Mouse (Mus musculus): ENCODE measurements around the gene Fam221a. TPM values are rescaled to one million over a fixed set of nuclear protein-coding genes. Genes with fewer than 3 reads are reported as not detected.
"Not testable (repeated sequence)": the region's sequence is repeated elsewhere in the genome, so short reads cannot be mapped to it uniquely, and the experiment has no call there.

Fam221a gene
- polyA plus RNA-seq, 1 experiment from 2014 or later = 4.2 TPM

DNA sequence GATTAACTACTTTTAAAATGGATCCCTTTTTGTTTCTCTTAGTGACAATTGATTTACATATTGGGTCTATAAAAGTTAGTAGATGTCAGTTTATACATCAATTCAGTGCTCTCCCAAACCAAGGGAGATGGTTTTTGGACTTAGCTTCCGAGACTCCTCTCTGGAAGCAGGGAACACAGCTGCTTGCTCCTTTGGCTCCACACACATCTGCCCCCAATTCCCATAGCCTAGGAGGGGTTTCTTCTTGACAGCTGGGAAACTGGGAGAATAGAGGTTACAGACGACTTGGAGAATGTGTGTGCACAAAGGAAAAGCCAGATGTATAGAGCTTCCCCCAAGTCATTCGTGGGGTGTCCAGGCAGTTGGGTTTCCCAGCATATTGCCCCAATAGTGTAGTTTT is 673 bp downstream of the Fam221a start:
- Histone ChIP-seq H3K4me3 (replicated peaks; ENCODE audit: low read length) (peak overlapping the region; percentile 63), H3K4me1 (replicated peaks; ENCODE audit: control insufficient read depth, insufficient read depth, low read length) (peaks cover 10% of the 10 kb centered on the region), H3K4me2 (replicated peaks) (peak overlapping the region; percentile 96), H3K27ac (no peak overlapping the region), H3K9ac (peak overlapping the region; percentile 64), H3K9me3 (ENCODE audit: control insufficient read depth, low read length) (no peaks in the 10 kb centered on the region), H3K27me3 (ENCODE audit: control insufficient read depth, insufficient read depth, low read length) (no peaks in the 10 kb centered on the region), H3K36me3 (replicated peaks; ENCODE audit: control insufficient read depth, insufficient read depth) (no peaks in the 10 kb centered on the region)
- DNase-seq (ENCODE audit: low spot score) (no peak), ATAC-seq (ENCODE audit: low FRiP score) (no peak)
- 31% methylated on average over 3 of the region's 3 CpGs for WGBS

GRCm38 (mm10) chr6:49372705-49373104 is 5.2 kb downstream of the Fam221a start:
- no peak for ATAC-seq (ENCODE audit: low FRiP score)
- Histone ChIP-seq H3K36me3 (replicated peaks; ENCODE audit: control insufficient read depth, insufficient read depth) (no peaks in the 10 kb centered on the region), H3K4me2 (replicated peaks) (no peak overlapping the region), H3K27ac (no peak overlapping the region), H3K9me3 (ENCODE audit: control insufficient read depth, low read length) (no peaks in the 10 kb centered on the region), H3K4me1 (replicated peaks; ENCODE audit: control insufficient read depth, insufficient read depth, low read length) (peaks cover 10% of the 10 kb centered on the region), H3K4me3 (replicated peaks; ENCODE audit: low read length) (no peak overlapping the region), H3K9ac (no peak overlapping the region), H3K27me3 (ENCODE audit: control insufficient read depth, insufficient read depth, low read length) (no peaks in the 10 kb centered on the region)
- 82% methylated on average over 4 of the region's 4 CpGs for WGBS
- no peak for DNase-seq (ENCODE audit: low spot score)

DNA sequence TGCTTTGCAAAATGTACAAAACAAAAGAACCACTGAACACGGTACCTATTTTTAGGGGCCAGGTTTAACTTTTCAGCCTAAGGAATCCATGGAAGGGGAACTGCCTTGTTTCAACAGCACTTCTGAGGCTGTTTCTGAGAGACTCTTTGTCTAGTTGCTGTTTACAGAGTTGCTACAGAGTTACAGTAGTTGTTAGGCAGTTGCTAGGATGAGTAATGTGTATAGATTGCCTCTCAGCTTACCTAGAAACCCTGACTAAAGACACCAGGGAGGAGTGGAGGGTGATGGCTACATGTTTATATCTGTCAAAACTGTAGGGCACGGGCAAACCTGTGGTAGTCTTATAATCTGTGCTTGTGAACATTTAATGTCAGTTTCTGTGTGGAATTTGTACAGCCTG is 6.4 kb downstream of the Fam221a start:
- Histone ChIP-seq H3K9me3 (ENCODE audit: control insufficient read depth, low read length) (no peaks in the 10 kb centered on the region), H3K4me3 (replicated peaks; ENCODE audit: low read length) (no peak overlapping the region), H3K36me3 (replicated peaks; ENCODE audit: control insufficient read depth, insufficient read depth) (no peaks in the 10 kb centered on the region), H3K9ac (no peak overlapping the region), H3K27ac (peak overlapping the region; percentile 54), H3K4me2 (replicated peaks) (no peak overlapping the region), H3K4me1 (replicated peaks; ENCODE audit: control insufficient read depth, insufficient read depth, low read length) (no peaks in the 10 kb centered on the region; the same call in 1 of the 2 replicates), H3K27me3 (ENCODE audit: control insufficient read depth, insufficient read depth, low read length) (no peaks in the 10 kb centered on the region)
- 76% methylated on average over 2 of the region's 2 CpGs for WGBS
- DNase-seq (ENCODE audit: low spot score) = no peak
- no peak for ATAC-seq (ENCODE audit: low FRiP score)

DNA sequence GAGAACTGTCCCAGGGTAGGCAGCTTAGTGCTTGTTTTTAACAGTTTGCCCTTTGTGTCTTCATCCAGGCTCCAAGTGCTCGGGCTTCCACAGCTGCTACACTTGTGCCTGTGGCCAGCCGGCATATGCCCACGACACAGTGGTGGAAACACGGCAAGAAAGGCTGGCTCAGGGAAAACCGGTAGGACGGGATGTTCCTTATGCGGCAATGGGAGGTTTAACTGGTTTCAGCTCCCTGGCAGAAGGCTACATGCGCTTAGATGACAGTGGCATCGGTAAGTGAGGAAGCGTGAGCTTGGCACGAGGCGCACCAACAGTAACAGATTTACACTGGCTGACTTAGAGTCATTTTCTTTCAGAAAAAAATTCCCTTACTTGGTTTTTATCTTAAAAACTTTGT is 10.8 kb downstream of the Fam221a start:
- no peak overlapping the region for H3K9ac ChIP-seq
- H3K27me3 ChIP-seq (ENCODE audit: control insufficient read depth, insufficient read depth, low read length) = no peaks in the 10 kb centered on the region
- no peaks in the 10 kb centered on the region for H3K9me3 ChIP-seq (ENCODE audit: control insufficient read depth, low read length)
- ATAC-seq (ENCODE audit: low FRiP score) (no peak), DNase-seq (ENCODE audit: low spot score) (no peak)
- H3K27ac ChIP-seq = no peak overlapping the region
- H3K4me3 ChIP-seq (replicated peaks; ENCODE audit: low read length) = no peak overlapping the region
- no peak overlapping the region for H3K4me2 ChIP-seq (replicated peaks)
- H3K36me3 ChIP-seq (replicated peaks; ENCODE audit: control insufficient read depth, insufficient read depth) = no peaks in the 10 kb centered on the region
- no peaks in the 10 kb centered on the region for H3K4me1 ChIP-seq (replicated peaks; ENCODE audit: control insufficient read depth, insufficient read depth, low read length)
- WGBS = 73% methylated on average over 12 of the region's 12 CpGs

DNA sequence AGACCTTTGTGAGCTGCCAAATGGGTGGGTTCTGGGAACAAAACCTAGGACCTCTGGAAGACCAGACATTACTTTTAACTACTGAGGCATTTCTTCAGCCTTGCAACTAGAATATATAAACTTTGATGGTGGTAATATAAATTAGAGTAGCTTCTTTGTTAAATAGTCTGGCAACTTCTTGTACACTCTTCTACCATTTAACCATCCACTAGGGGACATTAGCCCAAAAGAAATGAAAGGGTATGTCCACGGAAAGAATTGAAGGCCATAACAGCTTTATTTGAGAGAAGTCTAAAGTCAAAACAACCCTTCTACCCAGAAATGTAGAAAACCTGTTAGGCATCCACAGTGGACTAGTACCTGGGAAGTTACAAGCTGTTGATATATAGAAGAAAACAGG is 26.7 kb downstream of the Fam221a start:
- Histone ChIP-seq H3K27ac (no peak overlapping the region), H3K4me3 (replicated peaks; ENCODE audit: low read length) (no peak overlapping the region), H3K4me1 (replicated peaks; ENCODE audit: control insufficient read depth, insufficient read depth, low read length) (no peaks in the 10 kb centered on the region), H3K9ac (no peak overlapping the region), H3K4me2 (replicated peaks) (no peak overlapping the region), H3K9me3 (ENCODE audit: control insufficient read depth, low read length) (no peaks in the 10 kb centered on the region), H3K36me3 (replicated peaks; ENCODE audit: control insufficient read depth, insufficient read depth) (no peaks in the 10 kb centered on the region), H3K27me3 (ENCODE audit: control insufficient read depth, insufficient read depth, low read length) (no peaks in the 10 kb centered on the region)
- WGBS = 74% methylated on average over 1 of the region's 1 CpGs
- ATAC-seq (ENCODE audit: low FRiP score) (no peak), DNase-seq (ENCODE audit: low spot score) (no peak)

DNA sequence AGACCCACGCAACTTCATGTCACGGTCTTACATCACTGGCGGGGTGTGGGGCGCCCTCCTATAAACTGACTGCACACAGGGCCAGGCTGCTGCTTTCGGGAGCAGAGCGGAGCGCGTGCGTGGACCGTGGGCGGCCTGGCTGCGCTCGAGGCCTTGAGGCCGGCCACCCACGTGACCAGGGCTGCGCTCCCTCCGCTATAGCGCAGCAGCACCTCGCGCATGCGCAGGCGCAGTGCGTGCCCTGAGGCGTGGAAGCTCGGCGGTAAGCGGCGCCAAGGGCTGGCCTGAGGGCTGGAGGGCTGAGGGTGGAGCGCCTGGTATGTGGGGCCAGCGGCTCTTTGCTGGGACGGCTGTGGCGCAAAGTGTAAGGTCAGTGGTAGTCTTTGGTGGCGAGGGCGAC is 27.8 kb downstream of the Fam221a start, which contains the start of gene Stk31:
Gene Stk31, plus strand, starts transcription at position 289 of the 400 bp plus-strand sequence.
- Histone ChIP-seq H3K27me3 (ENCODE audit: control insufficient read depth, insufficient read depth, low read length) (no peaks in the 10 kb centered on the region), H3K9me3 (ENCODE audit: control insufficient read depth, low read length) (no peaks in the 10 kb centered on the region), H3K4me2 (replicated peaks) (no peak within 1 kb of the TSS), H3K4me3 (replicated peaks; ENCODE audit: low read length) (no peak within 1 kb of the TSS), H3K4me1 (replicated peaks; ENCODE audit: control insufficient read depth, insufficient read depth, low read length) (no peaks in the 10 kb centered on the region), H3K9ac (no peak within 1 kb of the TSS), H3K36me3 (replicated peaks; ENCODE audit: control insufficient read depth, insufficient read depth) (no peaks in the 10 kb centered on the region), H3K27ac (no peak within 1 kb of the TSS)
- no peak for DNase-seq (ENCODE audit: low spot score)
- ATAC-seq (ENCODE audit: low FRiP score) = no peak
- 88% methylated on average over 34 of the region's 34 CpGs for WGBS

DNA sequence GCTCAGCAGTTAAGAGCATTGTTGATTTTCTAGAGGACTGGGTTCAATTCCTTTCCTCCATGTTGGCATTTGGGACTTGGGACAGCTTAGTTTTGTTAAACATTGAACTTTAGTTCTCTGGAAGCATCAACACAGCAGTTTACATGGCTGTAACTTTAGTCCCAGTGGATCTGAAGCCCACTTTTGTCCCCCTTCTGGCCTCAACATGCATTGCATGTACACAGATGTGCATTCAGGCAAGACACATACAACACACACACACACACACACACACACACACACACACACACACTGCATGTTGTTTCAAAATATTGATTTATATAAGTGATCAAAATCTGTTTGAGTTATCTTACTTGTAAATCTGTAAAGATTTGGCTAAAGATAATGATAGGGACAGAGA is 29.9 kb downstream of the Fam221a start:
- Histone ChIP-seq H3K27ac (no peak overlapping the region), H3K36me3 (replicated peaks; ENCODE audit: control insufficient read depth, insufficient read depth) (no peaks in the 10 kb centered on the region), H3K9ac (no peak overlapping the region), H3K4me2 (replicated peaks) (no peak overlapping the region), H3K4me3 (replicated peaks; ENCODE audit: low read length) (no peak overlapping the region), H3K9me3 (ENCODE audit: control insufficient read depth, low read length) (no peaks in the 10 kb centered on the region), H3K4me1 (replicated peaks; ENCODE audit: control insufficient read depth, insufficient read depth, low read length) (no peaks in the 10 kb centered on the region), H3K27me3 (ENCODE audit: control insufficient read depth, insufficient read depth, low read length) (no peaks in the 10 kb centered on the region)
- DNase-seq (ENCODE audit: low spot score) (no peak), ATAC-seq (ENCODE audit: low FRiP score) (no peak)

- no peaks in the 10 kb centered on the region for H3K27me3 ChIP-seq (ENCODE audit: control insufficient read depth, insufficient read depth, low read length)
- ATAC-seq (ENCODE audit: low FRiP score) (no peak), DNase-seq (ENCODE audit: low spot score) (peak; percentile 76)
- no peak overlapping the region for H3K9ac ChIP-seq
- no peak overlapping the region for H3K4me3 ChIP-seq (replicated peaks; ENCODE audit: low read length)
- no peak overlapping the region for H3K4me2 ChIP-seq (replicated peaks)
- H3K36me3 ChIP-seq (replicated peaks; ENCODE audit: control insufficient read depth, insufficient read depth) = no peaks in the 10 kb centered on the region
- H3K9me3 ChIP-seq (ENCODE audit: control insufficient read depth, low read length) = no peaks in the 10 kb centered on the region
- no peak overlapping the region for H3K27ac ChIP-seq
- no peaks in the 10 kb centered on the region for H3K4me1 ChIP-seq (replicated peaks; ENCODE audit: control insufficient read depth, insufficient read depth, low read length)
These were observed 30.8 kb downstream of the Fam221a start for GRCm38 (mm10) chr6:49398365-49398764.

- H3K4me2 ChIP-seq (replicated peaks) = no peak overlapping the region
These were observed 43.3 kb downstream of the Fam221a start for GRCm38 (mm10) chr6:49410830-49411229.

GRCm38 (mm10) chr6:49412967-49413366 is 45.4 kb downstream of the Fam221a start:
- not testable (repeated sequence) for H3K4me1 ChIP-seq (replicated peaks; ENCODE audit: control insufficient read depth, insufficient read depth, low read length); H3K27ac ChIP-seq; H3K27me3 ChIP-seq (ENCODE audit: control insufficient read depth, insufficient read depth, low read length); ATAC-seq (ENCODE audit: low FRiP score); H3K36me3 ChIP-seq (replicated peaks; ENCODE audit: control insufficient read depth, insufficient read depth); H3K9ac ChIP-seq; H3K4me3 ChIP-seq (replicated peaks; ENCODE audit: low read length); DNase-seq (ENCODE audit: low spot score); H3K4me2 ChIP-seq (replicated peaks); H3K9me3 ChIP-seq (ENCODE audit: control insufficient read depth, low read length)
- WGBS = 63% methylated on average over 2 of the region's 2 CpGs

More at GRCm38 (mm10) chr6:49410830-49411229, 43.3 kb downstream of the Fam221a start:
- Histone ChIP-seq H3K4me1 (replicated peaks; ENCODE audit: control insufficient read depth, insufficient read depth, low read length) (no peaks in the 10 kb centered on the region), H3K9ac (no peak overlapping the region), H3K9me3 (ENCODE audit: control insufficient read depth, low read length) (no peaks in the 10 kb centered on the region), H3K27ac (no peak overlapping the region), H3K36me3 (replicated peaks; ENCODE audit: control insufficient read depth, insufficient read depth) (no peaks in the 10 kb centered on the region), H3K27me3 (ENCODE audit: control insufficient read depth, insufficient read depth, low read length) (no peaks in the 10 kb centered on the region), H3K4me3 (replicated peaks; ENCODE audit: low read length) (no peak overlapping the region)
- ATAC-seq (ENCODE audit: low FRiP score) = no peak
- no peak for DNase-seq (ENCODE audit: low spot score)
- WGBS = 79% methylated on average over 3 of the region's 3 CpGs

All from hindbrain, embryonic 14.5 days (tissue).